ENCODE assay signal across 9 mouse cellular contexts in genomic region chr16:34657983-34658382, GRCm38 (mm10). TPM values are rescaled to one million over a fixed set of nuclear protein-coding genes. Genes with fewer than 3 reads are reported as not detected.
DNase-seq lines count a peak whose midpoint lies in the region; ATAC-seq and TF ChIP-seq lines count a peak whose summit lies in the region.
"Had no signal": no experiment of that assay in that cellular context is flagged by ENCODE, and none has a peak within 500 bp of the region (broad histone marks: within the 10 kb centered on the region; RNA-seq: fewer than 3 reads in every experiment).

No protein-coding gene starts in this region.

- no peaks in the 10 kb centered on the region for H3K9me3 ChIP-seq in heart, embryonic 15.5 days (replicated peaks)
- no peaks in the 10 kb centered on the region for H3K9me3 ChIP-seq in hindbrain, embryonic 12.5 days (replicated peaks)
- no peaks in the 10 kb centered on the region for H3K9me3 ChIP-seq in liver, postnatal 0 days (ENCODE audit: low read length)

- peak overlapping the region; percentile 47 for H3K4me3 ChIP-seq in heart, embryonic 15.5 days
- 0 out of 2 replicates have a peak overlapping the region, but pooled peaks have one; percentile 8 for H3K4me3 ChIP-seq in cortical plate, adult 2 months (ENCODE audit: insufficient read depth, low read length)
- H3K4me3 ChIP-seq in hindbrain, embryonic 12.5 days: peak overlapping the region; percentile 30; the same call in 1 of the 2 replicates
- peak overlapping the region; percentile 17; the same call in 1 of the 2 replicates for H3K4me3 ChIP-seq in liver, postnatal 0 days (ENCODE audit: low read depth, low read length)

- H3K27ac ChIP-seq in heart, embryonic 15.5 days: no peak overlapping the region
- H3K27ac ChIP-seq in cortical plate, adult 2 months (ENCODE audit: insufficient read depth, low read length): no peak overlapping the region
- H3K27ac ChIP-seq in hindbrain, embryonic 12.5 days: no peak overlapping the region
- H3K27ac ChIP-seq in liver, postnatal 0 days (ENCODE audit: low read depth): no peak overlapping the region

- no peak overlapping the region for H3K9ac ChIP-seq in heart, embryonic 15.5 days
- no peak overlapping the region for H3K9ac ChIP-seq in hindbrain, embryonic 12.5 days
- H3K9ac ChIP-seq in liver, postnatal 0 days (replicated peaks): no peak overlapping the region

- TF ChIP-seq POLR2A in cortical plate, adult 2 months (IDR thresholded peaks at IDR 0.05; ENCODE audit: extremely low read depth, insufficient read depth, low read length): no peak

- no peaks in the 10 kb centered on the region for H3K27me3 ChIP-seq in heart, embryonic 15.5 days
- peaks cover 8% of the 10 kb centered on the region for H3K27me3 ChIP-seq in hindbrain, embryonic 12.5 days
- no peaks in the 10 kb centered on the region for H3K27me3 ChIP-seq in liver, postnatal 0 days (ENCODE audit: insufficient read depth, low read length)

- TF ChIP-seq CTCF in cortical plate, adult 2 months (IDR thresholded peaks at IDR 0.05; ENCODE audit: extremely low read depth, insufficient read depth, low read length): no peak
- no peak for TF ChIP-seq CTCF in liver, postnatal 0 days (IDR thresholded peaks at IDR 0.05; ENCODE audit: low read depth)

- H3K4me1 ChIP-seq in heart, embryonic 15.5 days (replicated peaks): peaks cover 5% of the 10 kb centered on the region; the same call in 1 of the 2 replicates
- peaks cover 3% of the 10 kb centered on the region for H3K4me1 ChIP-seq in cortical plate, adult 2 months (ENCODE audit: control insufficient read depth, insufficient read depth, low read length)
- H3K4me1 ChIP-seq in hindbrain, embryonic 12.5 days: peaks cover 8% of the 10 kb centered on the region
- H3K4me1 ChIP-seq in liver, postnatal 0 days (ENCODE audit: insufficient read depth): peaks cover 9% of the 10 kb centered on the region; the same call in 1 of the 2 replicates

- no peak for DNase-seq in heart, postnatal 25 days (ENCODE audit: low spot score)
- no peak for DNase-seq in liver, postnatal 0 days
- no peak for DNase-seq in c-Kit-positive CD71-positive TER-119-positive erythroid progenitor cells, embryonic 14.5 days (ENCODE audit: low spot score)
- no peak for DNase-seq in gastrocnemius, postnatal 14 days
- DNase-seq in left cerebral cortex, postnatal 14 days (ENCODE audit: low spot score in 2 of 2): no peak

- TF ChIP-seq EP300 in liver, postnatal 0 days (IDR thresholded peaks at IDR 0.05; ENCODE audit: low read depth): no peak

- no peaks in the 10 kb centered on the region for H3K36me3 ChIP-seq in heart, embryonic 15.5 days
- H3K36me3 ChIP-seq in hindbrain, embryonic 12.5 days: no peaks in the 10 kb centered on the region
- no peaks in the 10 kb centered on the region for H3K36me3 ChIP-seq in liver, postnatal 0 days (replicated peaks; ENCODE audit: insufficient read depth, low read length)

- 27% methylated on average over 5 of the region's 5 CpGs for WGBS in heart, embryonic 15.5 days
- WGBS in hindbrain, embryonic 12.5 days: 31% methylated on average over 5 of the region's 5 CpGs
- 31% methylated on average over 5 of the region's 5 CpGs for WGBS in liver, postnatal 0 days (ENCODE audit: insufficient replicate concordance)

- no peak for ATAC-seq in heart, embryonic 15.5 days (replicated peaks; ENCODE audit: insufficient number of reproducible peaks, insufficient read depth, low FRiP score, low read depth)
- no peak for ATAC-seq in hindbrain, embryonic 12.5 days (ENCODE audit: low FRiP score)
- ATAC-seq in liver, postnatal 0 days: no peak

- intact Hi-C loops in heart, postnatal 25 days (cut with DNase I): no loop called here
- intact Hi-C loops in gastrocnemius, postnatal 14 days (cut with DNase I; ENCODE audit: low total_unique reads): no loop called here
- intact Hi-C loops in left cerebral cortex, postnatal 14 days (cut with DNase I): no loop called here

- peak overlapping the region; percentile 70 for H3K4me2 ChIP-seq in heart, embryonic 15.5 days
- H3K4me2 ChIP-seq in hindbrain, embryonic 12.5 days (replicated peaks): peak overlapping the region; percentile 51
- H3K4me2 ChIP-seq in liver, postnatal 0 days (ENCODE audit: low read depth, low read length): peak overlapping the region; percentile 64

RNA-seq across cellular contexts. Expression of gene Ropn1, which starts 8.3 kb away (rescaled TPM):
- polyA plus RNA-seq in heart, embryonic 15.5 days (2015; fragmentation: Nextera tagmentation; extraction: Ambion mirVana): 0.24 and 0.38 TPM in 2 replicates
- not detected for total RNA-seq in heart, postnatal 25 days (2021)
- polyA plus RNA-seq in cortical plate, adult 2 months (2012; rRNA removed): 0.11 and 0.21 TPM in 2 replicates
- not detected in 2 replicates for polyA plus RNA-seq in hindbrain, embryonic 12.5 days (2016; fragmentation: Nextera tagmentation; extraction: Ambion mirVana)
- polyA plus RNA-seq in liver, postnatal 0 days (2015; fragmentation: Nextera tagmentation; extraction: Ambion mirVana): not detected in 2 replicates
- total RNA-seq in gastrocnemius, postnatal 14 days (2021): not detected
- under 1 TPM in 1 of 2 experiments, not detected in 1; 0.55 TPM for total RNA-seq in left cerebral cortex, postnatal 14 days (2021)
- total RNA-seq: layer of hippocampus, postnatal 25 days had no signal

RNA-seq across cellular contexts. Expression of gene Ccdc14, which starts 32.4 kb away (rescaled TPM):
- 4.0 and 4.5 TPM in 2 replicates for polyA plus RNA-seq in heart, embryonic 15.5 days (2015; fragmentation: Nextera tagmentation; extraction: Ambion mirVana)
- 1 to 10 TPM; 1.9 to 2.6 TPM for total RNA-seq in heart, postnatal 25 days (2021)
- polyA plus RNA-seq in cortical plate, adult 2 months (2012; rRNA removed): 2.4 TPM in 2 replicates
- polyA plus RNA-seq in hindbrain, embryonic 12.5 days (2016; fragmentation: Nextera tagmentation; extraction: Ambion mirVana): 8.4 and 8.7 TPM in 2 replicates
- 1.2 and 1.3 TPM in 2 replicates for polyA plus RNA-seq in liver, postnatal 0 days (2015; fragmentation: Nextera tagmentation; extraction: Ambion mirVana)
- 1 to 10 TPM; 2.5 to 2.6 TPM for total RNA-seq in gastrocnemius, postnatal 14 days (2021)
- total RNA-seq in left cerebral cortex, postnatal 14 days (2021): 1 to 10 TPM; 2.0 to 2.6 TPM
